Mouse (Mus musculus): ENCODE data around the gene Uspl1.

DNA sequence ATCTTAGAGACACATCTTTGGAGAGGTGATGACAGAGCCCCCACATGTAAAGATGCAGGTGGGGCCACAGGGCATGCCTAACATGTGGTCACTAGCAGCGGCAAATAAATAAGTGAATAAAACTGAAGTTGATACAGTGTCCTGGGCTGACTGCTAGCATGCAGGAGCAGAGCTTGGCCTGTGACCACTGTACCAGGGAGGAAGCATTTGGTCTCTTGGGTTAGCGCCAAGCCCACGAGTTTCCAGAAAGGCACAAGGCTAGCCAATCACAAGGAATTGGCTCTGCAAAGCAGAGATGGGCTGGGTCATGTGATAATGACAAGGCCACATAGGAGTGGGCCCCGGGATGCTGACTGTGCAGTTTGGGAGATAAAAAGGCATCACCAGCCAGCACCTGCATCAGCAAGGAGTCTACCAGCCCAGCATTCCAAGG lies 47.2 kb upstream of the Uspl1 start:
- TF ChIP-seq CTCF (IDR thresholded peaks at IDR 0.05; ENCODE audit: low read depth): no peak
- TF ChIP-seq EP300 (optimal IDR thresholded peaks at IDR 0.05): no peak

Data from stomach, postnatal 0 days (tissue).